Mouse (Mus musculus) T-helper 1 cell (primary cell): ENCODE data around the gene 4921539E11Rik.

Experiments used
- in situ Hi-C: fragments of 300-600 bp; cut with MboI, MseI; formaldehyde crosslinking; loops from one replicate; pipeline ENCODE4 v1.15.1; 2025; ENCODE audit warnings: high pct_unique_total_duplicates

Gene 4921539E11Rik

DNA sequence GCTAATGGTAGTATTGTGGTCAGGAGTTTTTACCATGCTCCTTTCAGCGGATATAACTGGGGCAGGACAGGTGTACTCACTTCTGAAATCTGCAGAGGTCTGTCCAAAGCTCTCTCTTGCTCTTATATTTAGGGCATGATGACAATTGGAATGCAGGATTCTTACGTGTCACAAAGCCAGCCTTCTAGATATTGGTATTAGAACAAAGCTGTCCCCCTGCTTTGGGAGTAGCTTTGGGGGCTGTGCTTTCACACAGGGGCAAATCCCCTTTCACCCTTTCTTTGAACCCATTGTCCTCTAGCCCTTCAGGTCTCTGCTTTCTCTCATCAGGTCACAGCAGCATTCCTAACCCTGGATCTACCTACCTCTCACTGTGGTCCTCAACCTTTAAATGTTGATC, at the start of gene 4921539E11Rik:
Gene 4921539E11Rik, minus strand, starts transcription at position 101 of the 400 bp plus-strand sequence.
- in situ Hi-C loops = no loop called here

GRCm38 (mm10) chr4:103335134-103335533, 44.5 kb upstream of the 4921539E11Rik start:
- in situ Hi-C loops = no loop called here

- in situ Hi-C loops = no loop called here
Observed at GRCm38 (mm10) chr4:103329348-103329747, 38.7 kb upstream of the 4921539E11Rik start.

DNA sequence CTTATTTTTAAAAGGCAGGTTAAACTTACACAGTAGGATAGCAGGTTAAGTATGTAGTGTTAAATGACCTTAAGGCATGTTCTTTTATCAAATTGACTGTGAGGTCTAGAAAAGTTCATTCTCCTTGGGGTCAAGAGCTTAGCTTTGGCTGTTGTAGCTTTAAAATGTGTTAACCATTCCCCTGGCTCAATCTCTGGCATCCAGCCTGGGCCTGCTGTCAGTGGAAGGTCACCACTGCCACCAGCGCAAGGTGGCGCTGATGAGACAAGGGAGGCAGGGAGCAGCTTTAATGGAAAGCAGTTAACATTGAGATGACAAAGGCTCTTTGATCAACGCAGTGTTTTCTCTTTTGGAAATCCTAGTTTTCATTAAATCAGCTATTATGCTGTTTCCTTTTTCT, 36.3 kb upstream of the 4921539E11Rik start:
- in situ Hi-C loops = no loop called here

DNA sequence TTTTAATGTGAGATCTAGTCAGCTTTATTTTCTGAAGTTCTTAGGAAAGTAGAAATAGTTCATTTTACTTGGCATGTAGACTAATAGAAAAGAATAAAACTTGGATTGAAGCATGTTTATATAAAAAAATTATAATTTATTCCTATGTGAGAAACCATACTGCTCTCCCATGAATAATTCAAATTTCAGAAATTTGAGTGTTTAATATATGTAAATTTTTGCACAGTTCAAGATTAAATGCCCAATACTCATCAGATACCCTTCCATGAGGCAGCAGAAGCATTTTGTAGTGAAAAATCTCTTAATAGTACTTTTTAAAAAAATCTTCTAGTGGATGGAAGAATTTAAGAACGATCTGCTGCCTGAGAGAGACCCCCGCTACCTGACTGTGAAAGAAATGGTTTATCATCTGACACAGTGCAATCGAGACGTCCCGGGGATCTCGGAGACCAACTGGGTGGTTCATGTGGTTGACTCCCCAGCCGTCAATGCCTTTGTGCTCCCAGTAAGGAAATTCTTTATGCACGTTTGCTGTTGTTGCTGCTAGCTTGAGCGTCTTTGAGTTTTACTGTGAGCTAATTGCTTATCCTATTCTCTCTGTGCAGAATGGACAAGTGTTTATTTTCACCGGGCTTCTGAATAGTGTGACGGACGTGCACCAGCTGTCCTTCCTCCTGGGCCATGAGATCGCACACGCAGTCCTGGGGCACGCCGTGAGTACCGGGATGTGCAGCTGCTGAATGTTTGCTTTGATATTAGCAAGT, 34.2 kb upstream of the 4921539E11Rik start:
- in situ Hi-C loops = no loop called here

DNA sequence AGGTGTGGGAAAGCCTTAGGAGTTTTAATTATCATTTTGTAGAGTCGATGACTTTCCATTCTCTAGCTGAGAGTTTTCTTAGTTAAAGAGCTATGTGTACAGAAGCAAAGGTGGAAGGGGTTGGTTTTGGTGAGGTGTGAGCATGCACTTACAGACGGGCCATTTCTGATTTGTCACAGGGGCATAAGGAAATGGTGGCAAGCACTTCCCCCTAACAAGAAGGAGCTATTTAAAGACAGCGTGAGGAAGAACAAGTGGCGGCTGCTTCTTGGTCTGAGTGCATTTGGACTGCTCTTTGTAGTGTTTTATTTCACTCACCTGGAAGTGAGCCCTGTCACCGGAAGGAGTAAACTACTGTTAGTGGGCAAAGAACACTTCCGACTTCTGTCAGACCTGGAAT, 30.8 kb upstream of the 4921539E11Rik start:
- in situ Hi-C loops = no loop called here

GRCm38 (mm10) chr4:103315861-103316260, 25.2 kb upstream of the 4921539E11Rik start:
- in situ Hi-C loops = no loop called here

GRCm38 (mm10) chr4:103314526-103314910, 23.9 kb upstream of the 4921539E11Rik start:
- in situ Hi-C loops = no loop called here

GRCm38 (mm10) chr4:103313587-103314525, 23.2 kb upstream of the 4921539E11Rik start, which contains the start of gene Oma1:
Gene Oma1 (plus strand): TSS chr4:103313812.
- in situ Hi-C loops = no loop called here

DNA sequence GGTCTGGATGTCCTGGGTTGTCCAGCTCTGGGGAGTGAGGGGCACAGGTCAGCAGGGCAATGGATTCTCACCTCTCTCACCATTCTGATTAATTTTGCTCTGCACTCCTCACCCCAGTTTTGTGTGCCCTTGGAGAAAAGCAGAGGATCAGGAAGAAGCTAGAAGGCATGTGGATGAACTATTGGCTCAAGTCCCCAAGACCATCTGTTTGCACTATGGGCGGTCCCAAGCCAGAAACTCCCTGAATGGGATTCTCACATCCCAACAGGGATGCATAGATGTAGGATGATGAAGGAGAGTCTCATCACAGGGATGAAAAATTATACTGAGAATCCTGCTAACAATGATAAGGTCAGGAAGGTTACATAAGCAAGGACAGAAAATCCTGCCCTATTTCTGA, 13.2 kb upstream of the 4921539E11Rik start:
- in situ Hi-C loops = no loop called here

GRCm38 (mm10) chr4:103299342-103299741, 8.7 kb upstream of the 4921539E11Rik start:
- in situ Hi-C loops = no loop called here

DNA sequence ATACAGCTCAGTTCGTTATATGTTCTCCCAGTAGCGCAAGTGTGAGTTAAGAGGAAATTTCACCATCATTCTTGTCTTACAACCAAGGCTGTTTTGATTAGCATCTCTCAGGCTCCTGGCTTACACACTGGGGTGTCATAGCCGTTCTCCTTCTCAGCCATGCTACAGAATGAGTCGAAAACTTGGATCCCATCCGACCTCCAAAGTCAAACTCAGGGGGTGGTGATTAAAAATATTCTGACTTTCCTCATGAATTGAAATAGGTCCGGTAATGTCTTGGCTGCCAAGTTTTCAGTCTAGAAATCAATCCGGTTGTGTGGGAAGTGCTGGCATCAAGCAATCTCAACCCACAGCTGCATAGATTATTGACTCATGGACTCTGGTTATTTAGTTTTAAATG, 2.3 kb downstream of the 4921539E11Rik start:
- in situ Hi-C loops = no loop called here

DNA sequence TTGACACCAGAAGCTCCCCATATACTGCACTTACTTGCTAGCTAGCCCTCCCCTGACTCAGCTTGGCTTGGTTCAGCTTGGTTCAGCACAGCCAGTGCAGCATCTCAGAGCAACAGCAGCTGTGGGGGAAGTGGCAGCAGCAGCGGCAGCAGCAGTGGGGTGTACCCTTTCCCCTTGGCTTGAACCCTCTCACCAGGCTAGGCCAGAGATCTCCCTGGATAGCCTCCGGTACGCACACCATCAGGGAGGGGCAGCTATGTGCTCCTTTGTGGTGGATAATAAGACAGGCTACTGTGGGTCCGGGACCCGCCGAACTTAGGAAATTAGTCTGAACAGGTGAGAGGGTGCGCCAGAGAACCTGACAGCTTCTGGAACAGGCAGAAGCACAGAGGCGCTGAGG, 17.6 kb downstream of the 4921539E11Rik start:
- in situ Hi-C loops = no loop called here

DNA sequence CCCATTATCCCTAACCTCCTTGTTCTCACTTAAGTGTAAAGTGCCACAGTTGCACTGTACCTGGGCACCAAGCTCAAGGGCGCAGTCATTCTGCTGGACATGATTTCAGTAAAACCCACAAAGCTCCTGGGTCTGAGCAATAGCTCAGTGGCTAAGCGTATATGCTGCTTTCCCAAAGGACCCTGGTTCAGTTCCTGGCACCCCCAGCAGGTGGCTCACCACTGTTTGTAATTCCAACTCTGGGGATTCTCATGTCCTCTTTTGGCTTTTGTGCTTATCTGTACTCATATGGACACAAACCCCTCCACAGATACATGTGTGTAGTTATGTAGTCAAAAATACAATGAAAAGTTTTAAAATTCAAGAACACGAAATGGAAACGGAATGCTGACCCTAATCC, 21.3 kb downstream of the 4921539E11Rik start:
- in situ Hi-C loops = no loop called here

DNA sequence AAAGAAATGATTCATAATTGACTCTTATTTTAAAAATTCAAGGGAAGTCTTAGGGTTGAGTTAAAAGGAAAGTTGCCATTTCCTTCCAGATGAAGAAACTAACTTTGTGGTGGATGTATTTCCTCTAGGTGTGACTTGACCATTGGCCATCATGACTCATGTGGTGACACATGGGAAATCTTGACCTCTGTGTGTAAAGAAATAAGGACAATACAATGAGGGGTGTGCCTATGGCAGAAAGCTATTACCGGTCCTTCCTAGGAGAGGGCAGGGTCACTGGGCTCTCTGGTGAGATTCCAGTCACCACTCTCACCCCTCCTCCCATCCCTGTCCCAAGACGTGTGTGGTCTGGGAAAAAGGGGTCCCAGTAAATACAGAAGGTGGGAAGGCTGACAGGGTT, 25.5 kb downstream of the 4921539E11Rik start:
- in situ Hi-C loops = no loop called here

GRCm38 (mm10) chr4:103263812-103264396, 26.8 kb downstream of the 4921539E11Rik start:
- in situ Hi-C loops = no loop called here

DNA sequence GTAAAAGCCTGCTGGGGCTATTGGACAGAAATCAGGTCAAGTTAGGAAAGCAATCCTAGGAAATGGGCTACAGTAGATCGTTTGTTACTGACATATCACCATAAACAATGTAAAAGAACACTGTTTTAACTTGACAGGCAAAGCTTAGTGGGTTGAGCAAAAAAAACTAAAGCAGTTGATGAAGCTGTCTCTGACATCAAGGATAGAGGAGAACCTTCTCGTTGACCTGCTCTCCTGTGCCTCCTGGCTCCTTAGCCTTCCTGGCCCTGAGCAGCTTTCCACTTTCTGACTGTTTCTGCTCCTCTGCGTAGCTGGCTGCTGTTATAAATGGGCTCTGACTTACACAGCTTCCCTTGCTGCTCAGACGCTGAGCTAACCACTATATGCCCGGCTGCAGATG, 27.3 kb downstream of the 4921539E11Rik start:
- in situ Hi-C loops = no loop called here

GRCm38 (mm10) chr4:103258817-103259216, 31.8 kb downstream of the 4921539E11Rik start:
- in situ Hi-C loops = no loop called here

GRCm38 (mm10) chr4:103253846-103254245, 36.8 kb downstream of the 4921539E11Rik start:
- in situ Hi-C loops = no loop called here

GRCm38 (mm10) chr4:103249436-103250085, 41.1 kb downstream of the 4921539E11Rik start:
- in situ Hi-C loops = no loop called here

DNA sequence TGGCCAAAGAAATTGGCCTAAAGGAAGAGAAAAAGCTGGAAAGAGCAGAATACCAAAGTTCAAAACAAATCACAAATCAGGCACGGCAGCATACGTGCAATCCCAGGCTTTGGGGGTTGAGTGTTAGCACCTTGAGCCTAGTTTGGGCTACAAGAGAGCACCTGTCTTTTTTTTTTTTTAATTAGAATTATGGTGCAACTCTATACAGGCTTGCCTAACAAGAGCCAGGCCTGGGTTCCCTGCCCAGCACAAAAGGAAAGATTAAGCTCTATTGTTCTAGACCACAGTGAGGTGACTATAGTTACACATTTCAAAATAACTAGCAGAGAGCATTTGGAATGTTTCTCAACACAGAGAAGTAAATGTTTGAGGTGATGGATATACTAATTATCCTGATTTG, 42.9 kb downstream of the 4921539E11Rik start:
- in situ Hi-C loops = no loop called here

- in situ Hi-C loops = no loop called here
Observed at GRCm38 (mm10) chr4:103247249-103247648, 43.4 kb downstream of the 4921539E11Rik start.
